In genomic region chr5:121166884-121167283, GRCm38 (mm10) we compare ENCODE assay signal across 26 mouse cellular contexts.
"Had no signal": no experiment of that assay in that cellular context is flagged by ENCODE, and none has a peak within 500 bp of the region (broad histone marks: within the 10 kb centered on the region; RNA-seq: fewer than 3 reads in every experiment).

No protein-coding gene starts in this region.

- H3K9ac ChIP-seq: heart, embryonic 12.5 days; hindbrain, embryonic 12.5 days; hindbrain, embryonic 14.5 days; intestine, embryonic 15.5 days; limb, embryonic 12.5 days; liver, embryonic 13.5 days had no signal

- H3K27ac ChIP-seq: gastrocnemius, adult 2 months; heart, embryonic 10.5 days; hindbrain, embryonic 10.5 days; hindbrain, embryonic 12.5 days; hindbrain, embryonic 14.5 days; intestine, embryonic 15.5 days; left cerebral cortex, adult 2 months; limb, embryonic 10.5 days; limb, embryonic 12.5 days; liver, embryonic 13.5 days had no signal

- H3K4me2 ChIP-seq: heart, embryonic 12.5 days; hindbrain, embryonic 12.5 days; hindbrain, embryonic 14.5 days; intestine, embryonic 15.5 days; limb, embryonic 12.5 days; liver, embryonic 11.5 days; liver, embryonic 13.5 days had no signal

- H3K4me3 ChIP-seq: gastrocnemius, adult 2 months; heart, embryonic 10.5 days; heart, embryonic 12.5 days; hindbrain, embryonic 10.5 days; hindbrain, embryonic 12.5 days; intestine, embryonic 15.5 days; left cerebral cortex, adult 2 months; limb, embryonic 10.5 days; limb, embryonic 12.5 days; liver, embryonic 13.5 days had no signal

- DNase-seq: gastrocnemius, adult 2 months; gastrocnemius, postnatal 10 days; gastrocnemius, postnatal 25 days; heart, adult 18-20 months; heart, postnatal 10 days; heart, postnatal 4 days; kidney, adult 18-20 months; kidney, adult 8-10 months; kidney, postnatal 10 days; kidney, postnatal 25 days; kidney, postnatal 4 days; liver; liver, embryonic 13.5 days had no signal

- H3K27me3 ChIP-seq: heart, embryonic 12.5 days; hindbrain, embryonic 12.5 days; intestine, embryonic 15.5 days; limb, embryonic 12.5 days; liver, embryonic 13.5 days had no signal

- H3K9me3 ChIP-seq: heart, embryonic 10.5 days; heart, embryonic 12.5 days; hindbrain, embryonic 10.5 days; hindbrain, embryonic 12.5 days; intestine, embryonic 15.5 days; limb, embryonic 10.5 days; limb, embryonic 12.5 days; liver, embryonic 13.5 days had no signal

- H3K4me1 ChIP-seq: hindbrain, embryonic 10.5 days; hindbrain, embryonic 12.5 days; intestine, embryonic 15.5 days; limb, embryonic 10.5 days; limb, embryonic 12.5 days; liver, embryonic 13.5 days had no signal

- ATAC-seq: hindbrain, embryonic 16.5 days; inflammation-experienced regulatory T-cells, adult 6 months; intestine, embryonic 15.5 days; intestine, postnatal 0 days had no signal
